Mouse (Mus musculus) neural tube, embryonic 12.5 days (tissue): ENCODE results near the gene Katnal1. TPM values are rescaled to one million over a fixed set of nuclear protein-coding genes. Genes with fewer than 3 reads are reported as not detected.

Experiments used
- ATAC-seq: fragments of 200-750 bp; cut with Nextera tagmentation; 2 replicates; pipeline ENCODE4 v1.8.0; 2017; ENCODE audit warnings: low read depth, mild to moderate bottlenecking, moderate TSS enrichment, moderate library complexity; ENCODE audit not compliant: low FRiP score
- H3K27ac ChIP-seq: fragments of 300-500 bp; sonication (generic); 2 replicates; pipeline ENCODE4 v1.5.1; 2016
- H3K27me3 ChIP-seq: fragments of 300-500 bp; sonication (generic); replicated peaks from 2 replicates; pipeline ENCODE4 v1.6.1; 2016; ENCODE audit warnings: mild to moderate bottlenecking
- H3K36me3 ChIP-seq: fragments of 300-500 bp; sonication (generic); 2 replicates; pipeline ENCODE4 v1.6.1; 2016; ENCODE audit warnings: mild to moderate bottlenecking
- H3K4me1 ChIP-seq: fragments of 300-500 bp; sonication (generic); 2 replicates; pipeline ENCODE4 v1.6.1; 2016
- H3K4me2 ChIP-seq: fragments of 300-500 bp; sonication (generic); replicated peaks from 2 replicates; pipeline ENCODE4 v1.6.1; 2016; ENCODE audit warnings: mild to moderate bottlenecking
- H3K4me3 ChIP-seq: fragments of 300-500 bp; sonication (generic); 2 replicates; pipeline ENCODE4 v1.5.1; 2016
- H3K9ac ChIP-seq: fragments of 300-500 bp; sonication (generic); 2 replicates; pipeline ENCODE4 v1.6.1; 2016; ENCODE audit warnings: mild to moderate bottlenecking
- H3K9me3 ChIP-seq: fragments of 300-500 bp; sonication (generic); 2 replicates; pipeline ENCODE4 v1.6.1; 2016; ENCODE audit warnings: mild to moderate bottlenecking
- WGBS: fragments of 180-500 bp; shearing (Covaris S2); methylation state at CpG from one replicate; pipeline ENCODE4 v1.1.7; 2016; 5-methylcytosine and 5-hydroxymethylcytosine counted together
- polyA plus RNA-seq: library from polyadenylated mRNA; unstranded; fragments of >200 nt; fragmentation: Nextera tagmentation; extraction: Ambion mirVana; gene quantifications from 2 replicates; pipeline ENCODE4 v1.2.1, GENCODE M21; 2016

Katnal1 gene
- polyA plus RNA-seq, 1 experiment from 2014 or later: 36.6 TPM

DNA sequence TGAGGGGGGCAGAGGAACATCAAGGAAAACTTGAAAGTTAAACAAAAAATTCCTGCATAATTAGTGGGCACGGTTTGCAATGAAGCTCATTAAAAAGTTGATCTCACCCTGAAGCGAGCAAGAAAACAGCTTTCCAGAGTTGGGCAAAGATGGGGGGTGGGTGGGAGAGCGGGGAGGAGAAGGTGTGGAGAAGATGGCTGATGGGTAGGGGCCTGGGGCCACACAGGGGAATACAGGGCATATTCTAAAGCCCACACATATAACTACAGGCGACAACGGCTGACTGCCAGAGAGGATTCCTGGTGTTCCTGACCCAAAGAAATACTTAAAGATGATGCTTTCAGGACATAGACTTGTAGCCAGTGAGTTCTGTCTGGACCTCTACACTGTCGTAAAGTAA is 65.7 kb downstream of the Katnal1 start:
- no peak overlapping the region for H3K4me3 ChIP-seq
- H3K9ac ChIP-seq: no peak overlapping the region
- no peaks in the 10 kb centered on the region for H3K9me3 ChIP-seq
- 75% methylated on average over 6 of the region's 6 CpGs for whole genome bisulfite sequencing
- no peak overlapping the region for H3K4me2 ChIP-seq
- no peaks in the 10 kb centered on the region for H3K27me3 ChIP-seq
- H3K27ac ChIP-seq: no peak overlapping the region
- ATAC-seq: no peak
- no peaks in the 10 kb centered on the region for H3K36me3 ChIP-seq
- no peaks in the 10 kb centered on the region for H3K4me1 ChIP-seq

DNA sequence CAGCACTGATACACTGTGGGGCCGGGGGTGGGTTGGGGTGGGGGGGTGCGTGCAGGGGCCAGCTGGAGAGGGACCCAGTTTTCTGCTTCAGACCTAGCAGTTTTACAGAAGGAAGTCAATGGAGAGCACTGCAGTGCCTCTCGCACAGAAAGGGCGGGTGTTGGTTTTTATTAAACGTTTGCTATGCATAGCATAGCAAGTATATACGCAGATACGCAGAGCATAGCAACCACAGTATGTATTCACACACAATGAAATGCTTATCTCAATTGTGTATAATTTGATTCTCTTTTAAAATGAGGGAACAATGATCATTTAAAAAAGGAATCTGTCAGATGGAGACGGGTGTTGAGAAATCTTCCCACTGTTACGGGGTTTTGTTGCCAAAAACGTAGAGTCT is 66.3 kb downstream of the Katnal1 start:
- H3K4me2 ChIP-seq: no peak overlapping the region
- no peaks in the 10 kb centered on the region for H3K9me3 ChIP-seq
- H3K4me1 ChIP-seq: no peaks in the 10 kb centered on the region
- H3K36me3 ChIP-seq: no peaks in the 10 kb centered on the region
- H3K27ac ChIP-seq: no peak overlapping the region
- ATAC-seq: no peak
- H3K27me3 ChIP-seq: no peaks in the 10 kb centered on the region
- WGBS: 85% methylated on average over 10 of the region's 10 CpGs
- no peak overlapping the region for H3K4me3 ChIP-seq
- no peak overlapping the region for H3K9ac ChIP-seq

DNA sequence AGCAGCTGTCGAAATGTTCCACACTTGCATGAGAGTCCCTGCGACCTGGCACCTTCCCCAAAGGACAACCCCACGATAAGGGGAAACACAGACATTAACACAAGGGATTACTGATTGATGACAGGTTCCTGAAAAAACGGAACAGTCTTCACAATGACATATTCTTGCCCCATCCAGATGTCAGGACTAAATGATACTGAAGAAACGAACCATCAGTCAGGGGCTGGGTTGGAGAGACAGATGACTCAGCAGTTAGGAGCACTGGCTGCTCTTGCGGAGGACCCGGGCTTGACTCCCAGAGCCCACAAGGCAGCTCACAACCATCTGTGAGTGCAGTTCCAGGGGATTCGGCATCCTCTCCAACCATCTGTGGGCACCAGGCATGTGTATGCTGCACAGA is 67.0 kb downstream of the Katnal1 start:
- no peaks in the 10 kb centered on the region for H3K9me3 ChIP-seq
- no peak overlapping the region for H3K9ac ChIP-seq
- no peak overlapping the region for H3K4me2 ChIP-seq
- WGBS: 78% methylated on average over 8 of the region's 8 CpGs
- no peaks in the 10 kb centered on the region for H3K36me3 ChIP-seq
- no peak overlapping the region for H3K27ac ChIP-seq
- ATAC-seq: no peak
- no peaks in the 10 kb centered on the region for H3K4me1 ChIP-seq
- no peaks in the 10 kb centered on the region for H3K27me3 ChIP-seq
- no peak overlapping the region for H3K4me3 ChIP-seq

DNA sequence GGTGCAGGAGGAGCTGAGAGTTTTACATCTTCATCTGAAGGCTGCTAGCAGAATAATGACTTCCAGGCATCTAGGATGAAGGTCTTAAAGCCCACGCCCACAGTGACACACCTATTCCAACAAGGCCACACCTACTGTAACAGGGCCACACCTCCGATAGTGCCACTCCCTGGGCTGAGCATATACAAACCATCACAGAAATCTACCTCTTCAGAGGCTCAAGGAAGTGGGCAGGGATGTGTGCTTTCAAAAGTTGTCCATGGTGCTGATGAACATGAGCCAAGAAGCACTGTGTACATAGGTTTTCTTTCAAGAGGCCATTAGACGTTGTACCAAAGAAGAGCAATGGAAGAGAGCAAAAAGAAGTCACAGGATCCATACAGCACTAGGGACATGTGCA is 71.6 kb downstream of the Katnal1 start:
- Histone ChIP-seq H3K27me3 (no peaks in the 10 kb centered on the region), H3K4me2 (no peak overlapping the region), H3K4me3 (no peak overlapping the region), H3K36me3 (no peaks in the 10 kb centered on the region), H3K27ac (no peak overlapping the region), H3K9me3 (no peaks in the 10 kb centered on the region), H3K9ac (no peak overlapping the region), H3K4me1 (no peaks in the 10 kb centered on the region)
- no peak for ATAC-seq
- 84% methylated on average over 3 of the region's 3 CpGs for WGBS

DNA sequence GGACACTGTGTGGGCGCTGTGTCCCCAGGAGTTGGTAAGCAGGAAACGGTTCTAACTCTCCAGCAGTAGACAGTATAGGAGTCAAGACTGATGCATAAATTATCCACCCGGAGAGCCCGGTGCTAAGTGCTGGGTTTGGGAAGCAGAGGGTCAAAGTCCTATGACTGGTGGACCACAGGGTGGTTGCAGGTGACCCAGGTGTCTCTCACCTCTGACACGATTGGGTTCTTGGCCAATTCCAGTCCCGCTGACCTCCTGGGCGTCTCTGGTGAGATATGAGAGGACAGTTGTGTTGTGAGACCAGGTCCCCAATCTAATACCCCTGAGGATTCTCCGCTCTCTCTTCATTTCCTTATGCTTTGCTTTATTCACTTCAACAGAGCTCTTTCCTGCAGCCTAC is 74.1 kb downstream of the Katnal1 start:
- H3K4me1 ChIP-seq: no peaks in the 10 kb centered on the region
- ATAC-seq: no peak
- no peak overlapping the region for H3K9ac ChIP-seq
- H3K9me3 ChIP-seq: no peaks in the 10 kb centered on the region
- H3K4me3 ChIP-seq: no peak overlapping the region
- no peaks in the 10 kb centered on the region for H3K27me3 ChIP-seq
- WGBS: 86% methylated on average over 8 of the region's 8 CpGs
- no peak overlapping the region for H3K27ac ChIP-seq
- H3K36me3 ChIP-seq: no peaks in the 10 kb centered on the region
- H3K4me2 ChIP-seq: no peak overlapping the region

DNA sequence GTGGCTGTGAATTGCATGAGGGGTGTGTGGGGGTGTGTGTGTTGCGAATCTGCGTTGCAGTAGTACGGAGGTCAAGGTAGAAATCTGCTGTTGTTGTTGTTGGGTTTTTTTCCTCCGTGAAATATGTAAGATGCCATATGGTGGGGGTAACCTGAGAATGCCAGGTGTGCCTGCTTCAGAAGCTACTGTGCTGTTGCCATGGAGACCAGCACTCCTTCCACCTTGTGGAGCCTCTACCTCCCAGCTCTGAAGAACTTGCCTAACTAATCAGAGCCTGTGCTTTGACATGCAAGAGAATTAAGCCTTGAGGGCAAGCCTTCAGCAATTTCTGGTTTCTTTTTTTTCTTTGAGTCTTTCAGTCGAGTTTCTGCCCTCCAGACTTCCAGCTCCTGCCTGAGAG is 75.0 kb downstream of the Katnal1 start:
- Histone ChIP-seq H3K4me3 (no peak overlapping the region), H3K4me2 (no peak overlapping the region), H3K9me3 (no peaks in the 10 kb centered on the region), H3K27me3 (no peaks in the 10 kb centered on the region), H3K36me3 (no peaks in the 10 kb centered on the region), H3K27ac (no peak overlapping the region), H3K9ac (no peak overlapping the region), H3K4me1 (no peaks in the 10 kb centered on the region)
- WGBS: 27% methylated on average over 5 of the region's 5 CpGs
- no peak for ATAC-seq

DNA sequence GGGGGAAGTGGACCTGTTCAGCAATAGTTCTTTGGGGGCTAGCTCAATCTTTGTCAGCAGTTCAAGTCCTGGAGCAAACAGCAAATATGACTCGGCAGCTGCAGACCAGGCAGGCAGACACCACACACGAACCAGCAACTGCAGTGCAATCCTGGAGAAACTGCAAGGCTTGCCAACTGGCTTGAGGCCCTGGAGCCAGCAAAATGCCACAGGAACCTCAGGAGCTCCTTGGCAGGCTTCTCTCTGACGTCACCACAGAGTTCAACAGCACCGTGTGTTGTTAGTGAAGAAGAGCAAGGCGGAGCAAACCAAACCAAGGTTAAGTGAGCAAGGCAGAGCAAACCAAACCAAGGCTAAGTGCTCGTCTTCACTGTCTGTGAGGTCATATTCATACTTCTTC is 79.6 kb downstream of the Katnal1 start:
- Histone ChIP-seq H3K4me2 (no peak overlapping the region), H3K27me3 (no peaks in the 10 kb centered on the region), H3K27ac (no peak overlapping the region), H3K36me3 (no peaks in the 10 kb centered on the region), H3K4me3 (no peak overlapping the region), H3K9ac (no peak overlapping the region), H3K9me3 (no peaks in the 10 kb centered on the region), H3K4me1 (no peaks in the 10 kb centered on the region)
- WGBS: 94% methylated on average over 6 of the region's 6 CpGs
- no peak for ATAC-seq

DNA sequence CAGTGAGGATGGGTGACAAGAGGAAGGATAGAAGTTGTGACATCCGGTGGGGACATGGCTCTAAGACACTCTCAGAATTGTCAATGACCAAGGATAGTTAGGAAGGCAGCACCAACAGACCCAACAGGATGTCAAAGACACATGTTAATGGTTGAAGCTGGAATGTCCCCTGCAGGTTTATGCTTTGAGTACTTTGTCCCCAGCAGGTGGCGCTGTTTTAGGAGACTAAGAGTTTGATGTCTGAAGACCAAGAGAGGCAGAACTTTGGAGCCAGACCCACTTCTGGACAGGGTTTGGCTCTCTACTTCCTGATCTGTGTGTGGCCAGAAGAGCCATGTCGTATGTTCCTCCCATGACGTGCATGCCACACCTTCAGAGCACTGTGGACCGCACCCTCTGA is 82.1 kb downstream of the Katnal1 start:
- no peak for ATAC-seq
- Histone ChIP-seq H3K36me3 (no peaks in the 10 kb centered on the region), H3K27me3 (no peaks in the 10 kb centered on the region), H3K9ac (no peak overlapping the region), H3K27ac (no peak overlapping the region), H3K4me1 (no peaks in the 10 kb centered on the region), H3K4me2 (no peak overlapping the region), H3K4me3 (no peak overlapping the region), H3K9me3 (no peaks in the 10 kb centered on the region)
- WGBS: 94% methylated on average over 5 of the region's 5 CpGs

DNA sequence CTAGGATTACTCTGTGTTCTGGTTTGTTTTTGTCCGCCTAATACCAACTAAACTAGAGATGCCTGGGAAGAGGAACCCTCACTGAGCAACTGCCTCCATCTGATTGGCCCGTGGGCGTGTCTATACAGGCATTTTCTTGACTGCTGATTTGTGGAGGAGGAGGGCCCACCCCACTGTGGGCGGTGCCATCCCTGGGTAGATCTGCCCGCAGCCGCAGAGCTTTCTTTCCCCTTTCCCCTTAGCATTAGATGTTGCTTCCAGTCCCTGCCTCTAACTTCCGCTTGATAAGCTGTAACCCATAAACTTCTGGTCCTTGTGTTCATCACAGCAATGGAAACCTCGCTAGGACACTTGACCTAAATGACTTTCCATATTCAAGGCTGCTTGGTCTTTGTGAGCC is 92.1 kb downstream of the Katnal1 start:
- no peak for ATAC-seq
- H3K36me3 ChIP-seq: no peaks in the 10 kb centered on the region
- no peaks in the 10 kb centered on the region for H3K9me3 ChIP-seq
- no peak overlapping the region for H3K9ac ChIP-seq
- no peak overlapping the region for H3K4me3 ChIP-seq
- WGBS: 37% methylated on average over 8 of the region's 8 CpGs
- no peaks in the 10 kb centered on the region for H3K4me1 ChIP-seq
- H3K27me3 ChIP-seq: 0 out of 2 replicates have a peak, but pooled peaks cover 1% of the 10 kb centered on the region
- H3K27ac ChIP-seq: no peak overlapping the region
- no peak overlapping the region for H3K4me2 ChIP-seq

DNA sequence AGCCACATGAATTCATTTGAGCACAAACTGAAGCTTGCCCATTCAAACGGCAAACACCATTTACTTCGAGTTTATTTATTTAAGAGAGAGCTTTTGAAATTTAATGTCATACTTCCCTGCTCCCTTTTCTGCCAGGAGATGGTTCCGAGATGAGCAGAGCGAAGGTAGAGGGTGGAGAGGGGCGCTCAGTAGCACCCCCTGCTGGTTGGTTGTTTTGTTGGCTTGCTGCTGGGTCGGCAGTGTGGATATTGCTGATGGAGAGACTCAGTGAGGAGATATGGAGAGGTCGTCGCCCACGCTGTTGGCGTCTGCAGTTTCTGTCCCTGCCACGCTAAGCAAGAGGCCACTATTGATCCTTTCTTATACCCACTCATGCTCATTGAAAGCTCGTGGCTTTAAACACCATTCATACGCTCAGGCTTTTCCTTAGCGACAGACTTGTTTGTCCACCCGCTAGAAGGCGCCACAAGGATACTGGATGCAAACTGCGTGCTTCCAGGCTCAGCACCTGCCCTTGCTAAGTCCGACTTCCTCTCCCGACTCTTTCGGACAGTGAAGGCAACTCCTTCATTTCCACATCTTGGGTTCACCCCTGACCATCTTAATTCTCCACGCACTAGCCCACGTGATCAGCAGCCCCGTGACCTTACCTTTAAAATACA is 97.4 kb downstream of the Katnal1 start:
- H3K27ac ChIP-seq: no peak overlapping the region
- H3K27me3 ChIP-seq: 0 out of 2 replicates have a peak, but pooled peaks cover 3% of the 10 kb centered on the region
- peak overlapping the region; percentile 13; the same call in 1 of the 2 replicates for H3K4me3 ChIP-seq
- H3K4me1 ChIP-seq: peaks cover 7% of the 10 kb centered on the region
- 5% methylated on average over 23 of the region's 23 CpGs for WGBS
- H3K9ac ChIP-seq: no peak overlapping the region
- H3K9me3 ChIP-seq: peaks cover 7% of the 10 kb centered on the region; the same call in 1 of the 2 replicates
- H3K36me3 ChIP-seq: no peaks in the 10 kb centered on the region
- peak overlapping the region; percentile 56 for H3K4me2 ChIP-seq
- ATAC-seq: peak; percentile 75

DNA sequence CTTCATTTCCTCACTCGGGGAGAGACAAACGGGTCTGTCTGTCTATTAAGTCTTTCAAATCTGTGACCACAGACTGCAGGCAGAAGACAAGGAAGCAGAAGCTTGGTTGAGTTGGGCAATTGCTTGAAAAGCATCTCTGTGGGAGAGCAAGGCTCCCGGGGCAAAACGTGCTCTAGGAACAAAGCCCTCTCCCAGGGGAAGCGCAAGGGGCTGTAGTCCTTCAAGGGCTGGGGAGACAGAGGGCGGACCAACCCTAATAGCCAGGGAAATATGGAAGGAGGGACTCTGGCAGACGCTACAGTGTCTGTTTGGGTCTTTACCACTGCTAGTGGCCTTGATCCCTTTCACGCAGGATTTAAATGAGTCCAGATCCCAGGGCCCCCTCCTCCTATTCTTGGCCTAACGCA is 98.0 kb downstream of the Katnal1 start:
- peak overlapping the region; percentile 42; the same call in 1 of the 2 replicates for H3K9ac ChIP-seq
- no peak overlapping the region for H3K27ac ChIP-seq
- H3K4me3 ChIP-seq: peak overlapping the region; percentile 13; the same call in 1 of the 2 replicates
- H3K4me1 ChIP-seq: peaks cover 7% of the 10 kb centered on the region
- H3K9me3 ChIP-seq: peaks cover 7% of the 10 kb centered on the region; the same call in 1 of the 2 replicates
- H3K4me2 ChIP-seq: peak overlapping the region; percentile 56
- 3% methylated on average over 9 of the region's 9 CpGs for WGBS
- ATAC-seq: 0 out of 2 replicates have a peak, but pooled peaks have one; percentile 29
- H3K27me3 ChIP-seq: 0 out of 2 replicates have a peak, but pooled peaks cover 3% of the 10 kb centered on the region
- no peaks in the 10 kb centered on the region for H3K36me3 ChIP-seq

DNA sequence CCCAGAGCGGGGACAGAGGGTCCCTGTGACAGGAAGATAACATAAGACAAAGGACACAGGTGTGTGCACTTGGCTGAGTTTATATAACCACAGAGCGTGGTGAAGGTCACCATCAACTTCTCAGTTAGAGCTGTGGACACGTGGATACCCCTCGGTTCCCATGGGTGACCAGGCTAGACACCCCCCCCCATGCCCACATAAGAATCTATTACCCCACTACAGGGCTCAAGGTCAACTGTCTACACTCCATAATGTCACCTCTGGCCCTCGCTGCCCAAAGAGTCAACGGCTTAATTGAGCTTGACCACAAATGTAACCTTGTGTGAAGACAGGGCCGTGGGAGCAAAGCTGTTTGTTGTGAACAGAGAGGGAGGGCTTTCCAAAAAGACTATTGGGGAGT is 103.4 kb downstream of the Katnal1 start:
- Histone ChIP-seq H3K9me3 (peaks cover 7% of the 10 kb centered on the region; the same call in 1 of the 2 replicates), H3K27me3 (no peaks in the 10 kb centered on the region), H3K4me3 (no peak overlapping the region), H3K27ac (no peak overlapping the region), H3K9ac (no peak overlapping the region), H3K36me3 (no peaks in the 10 kb centered on the region), H3K4me2 (no peak overlapping the region), H3K4me1 (peaks cover 3% of the 10 kb centered on the region; the same call in 1 of the 2 replicates)
- 83% methylated on average over 7 of the region's 7 CpGs for WGBS
- ATAC-seq: no peak

DNA sequence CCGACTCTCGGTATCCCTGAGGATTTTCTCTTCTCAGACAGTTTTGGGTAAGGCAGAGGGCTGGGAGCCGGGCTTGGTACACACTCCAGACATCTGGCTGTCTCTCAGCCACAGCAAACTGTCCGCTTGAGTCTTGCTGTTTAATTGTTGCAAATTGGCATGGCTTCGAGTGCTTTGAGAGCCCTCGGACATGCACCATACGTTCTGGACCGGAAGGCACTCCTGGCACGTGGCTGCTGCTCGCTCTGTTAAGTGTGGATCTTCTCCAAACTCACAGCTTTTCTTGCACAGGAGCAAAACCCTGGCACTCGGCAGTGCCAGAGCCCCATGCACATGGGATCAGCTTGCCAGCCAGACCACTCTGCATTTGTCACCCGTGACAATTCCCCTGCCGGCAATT is 106.3 kb downstream of the Katnal1 start:
- WGBS: 81% methylated on average over 13 of the region's 13 CpGs
- no peaks in the 10 kb centered on the region for H3K36me3 ChIP-seq

More for the DNA sequence above, 106.3 kb downstream of the Katnal1 start:
- H3K4me1 ChIP-seq: peaks cover 11% of the 10 kb centered on the region
- no peak for ATAC-seq
- H3K9me3 ChIP-seq: no peaks in the 10 kb centered on the region
- H3K27ac ChIP-seq: no peak overlapping the region
- no peaks in the 10 kb centered on the region for H3K27me3 ChIP-seq
- no peak overlapping the region for H3K4me3 ChIP-seq
- H3K4me2 ChIP-seq: no peak overlapping the region
- no peak overlapping the region for H3K9ac ChIP-seq
